In genomic region chr11:54093000-54093399, GRCm38 (mm10) we compare ENCODE assay signal across 8 mouse cellular contexts. TPM values are rescaled to one million over a fixed set of nuclear protein-coding genes. Genes with fewer than 3 reads are reported as not detected.
DNase-seq lines count a peak whose midpoint lies in the region; ATAC-seq and TF ChIP-seq lines count a peak whose summit lies in the region.

No protein-coding gene starts in this region.

- ATAC-seq in midbrain, embryonic 14.5 days (ENCODE audit: low FRiP score, low TSS enrichment), result no peak
- ATAC-seq in midbrain, embryonic 11.5 days (ENCODE audit: low FRiP score), result no peak

- H3K4me3 ChIP-seq in midbrain, embryonic 14.5 days (replicated peaks; ENCODE audit: low read depth, low read length), result no peak overlapping the region
- no peak overlapping the region for H3K4me3 ChIP-seq in midbrain, embryonic 11.5 days (ENCODE audit: low read depth, low read length)
- H3K4me3 ChIP-seq in small intestine, adult 2 months (ENCODE audit: low read depth, low read length), result no peak overlapping the region

- no peaks in the 10 kb centered on the region for H3K4me1 ChIP-seq in midbrain, embryonic 14.5 days (ENCODE audit: control insufficient read depth, insufficient read depth, low read length)
- H3K4me1 ChIP-seq in midbrain, embryonic 11.5 days (ENCODE audit: control insufficient read depth, insufficient read depth, low read length), result no peaks in the 10 kb centered on the region
- H3K4me1 ChIP-seq in small intestine, adult 2 months (ENCODE audit: control insufficient read depth, insufficient read depth, insufficient read length, low read length), result peaks cover 3% of the 10 kb centered on the region; the same call in 1 of the 2 replicates

- peak; percentile 71 for DNase-seq in adrenal gland, postnatal 10 days
- DNase-seq in adrenal gland, postnatal 4 days (ENCODE audit: low spot score in 2 of 2), result no peak
- DNase-seq in midbrain, embryonic 14.5 days, result peak; percentile 70
- no peak for DNase-seq in midbrain, embryonic 11.5 days (ENCODE audit: low spot score, missing footprints)
- peak; percentile 69 to 72 for DNase-seq in cerebellum, postnatal 36 days
- DNase-seq in kidney, postnatal 4 days, result peak; percentile 52 to 70
- DNase-seq in right cerebral cortex, adult 18-20 months, result no peak

- TF ChIP-seq POLR2A in small intestine, adult 2 months (IDR thresholded peaks at IDR 0.05; ENCODE audit: low read depth, low read length), result no peak

- no peak overlapping the region for H3K27ac ChIP-seq in midbrain, embryonic 14.5 days (replicated peaks; ENCODE audit: low read depth, low read length)
- no peak overlapping the region for H3K27ac ChIP-seq in midbrain, embryonic 11.5 days (ENCODE audit: low read depth, low read length)
- no peak overlapping the region for H3K27ac ChIP-seq in small intestine, adult 2 months (ENCODE audit: insufficient read depth, low read depth, low read length)

- TF ChIP-seq CTCF in small intestine, adult 2 months (IDR thresholded peaks at IDR 0.05; ENCODE audit: extremely low read depth, insufficient read length, insufficient replicate concordance, low read depth, low read length), result peak; percentile 78; the same call in 1 of the 2 replicates

- no peak overlapping the region for H3K4me2 ChIP-seq in midbrain, embryonic 14.5 days (ENCODE audit: low read length)
- H3K4me2 ChIP-seq in midbrain, embryonic 11.5 days, result no peak overlapping the region

- no peaks in the 10 kb centered on the region for H3K27me3 ChIP-seq in midbrain, embryonic 14.5 days (ENCODE audit: control insufficient read depth, insufficient read depth, low read length)
- H3K27me3 ChIP-seq in midbrain, embryonic 11.5 days (ENCODE audit: control insufficient read depth, insufficient read depth, low read length), result no peaks in the 10 kb centered on the region
- H3K27me3 ChIP-seq in small intestine, adult 2 months (ENCODE audit: control insufficient read depth, insufficient read depth, low read length), result peaks cover under 1% of the 10 kb centered on the region; the same call in 1 of the 2 replicates

- H3K9ac ChIP-seq in midbrain, embryonic 14.5 days (replicated peaks; ENCODE audit: low read length), result no peak overlapping the region
- H3K9ac ChIP-seq in midbrain, embryonic 11.5 days (ENCODE audit: low read length), result no peak overlapping the region

- H3K9me3 ChIP-seq in midbrain, embryonic 14.5 days (ENCODE audit: control insufficient read depth, low read length), result no peaks in the 10 kb centered on the region
- no peaks in the 10 kb centered on the region for H3K9me3 ChIP-seq in midbrain, embryonic 11.5 days (ENCODE audit: control insufficient read depth, low read length)

- 4% methylated on average over 3 of the region's 3 CpGs for WGBS in midbrain, embryonic 14.5 days
- 8% methylated on average over 3 of the region's 3 CpGs for WGBS in midbrain, embryonic 11.5 days
- 11% methylated on average over 3 of the region's 3 CpGs for WGBS in small intestine, adult 2 months

- no peaks in the 10 kb centered on the region for H3K36me3 ChIP-seq in midbrain, embryonic 14.5 days (ENCODE audit: control insufficient read depth, insufficient read depth, low read length)
- no peaks in the 10 kb centered on the region for H3K36me3 ChIP-seq in midbrain, embryonic 11.5 days (ENCODE audit: control insufficient read depth, insufficient read depth, low read length)
- H3K36me3 ChIP-seq in small intestine, adult 2 months (ENCODE audit: control insufficient read depth, insufficient read depth, low read length), result no peaks in the 10 kb centered on the region

RNA-seq across cellular contexts. Expression of gene P4ha2, which starts 6.9 kb away (rescaled TPM):
- total RNA-seq in adrenal gland, postnatal 10 days (2021), result 10 to 100 TPM; 18.6 to 20.1 TPM
- 10 to 100 TPM; 20.8 to 21.9 TPM for total RNA-seq in adrenal gland, postnatal 4 days (2021)
- 6.5 and 10.5 TPM in 2 replicates for polyA plus RNA-seq in midbrain, embryonic 14.5 days (2014; fragmentation: Nextera tagmentation; extraction: Ambion mirVana)
- 18.6 and 20.5 TPM in 2 replicates for polyA plus RNA-seq in midbrain, embryonic 11.5 days (2014; fragmentation: Nextera tagmentation; extraction: Ambion mirVana)
- polyA plus RNA-seq in small intestine, adult 2 months (2012; rRNA removed), result 1.5 and 1.8 TPM in 2 replicates

RNA-seq across cellular contexts. Expression of gene Pdlim4, which starts 24.2 kb away (rescaled TPM):
- total RNA-seq in adrenal gland, postnatal 10 days (2021), result 10 to 100 TPM; 14.3 to 23.9 TPM
- 10 to 100 TPM; 34.7 to 38.8 TPM for total RNA-seq in adrenal gland, postnatal 4 days (2021)
- polyA plus RNA-seq in midbrain, embryonic 14.5 days (2014; fragmentation: Nextera tagmentation; extraction: Ambion mirVana), result 21.4 and 25.0 TPM in 2 replicates
- polyA plus RNA-seq in midbrain, embryonic 11.5 days (2014; fragmentation: Nextera tagmentation; extraction: Ambion mirVana), result 36.1 and 38.4 TPM in 2 replicates
- 15.6 and 16.6 TPM in 2 replicates for polyA plus RNA-seq in small intestine, adult 2 months (2012; rRNA removed)

Comparison
In these comparisons a context has a peak if more than half of its experiments do, and no peak if none do; other contexts are left out.
1. DNase-seq: peak in adrenal gland, postnatal 10 days (single experiment), midbrain, embryonic 14.5 days (single experiment), cerebellum, postnatal 36 days (2 of 2) and kidney, postnatal 4 days (2 of 2); none in adrenal gland, postnatal 4 days (0 of 2), midbrain, embryonic 11.5 days (single experiment) and right cerebral cortex, adult 18-20 months (single experiment).